Mouse (Mus musculus) mouse embryonic stem cell (cell line): ENCODE data around the gene Arhgef18.

Source experiments
- in situ Hi-C, 2 experiments: fragments of 300-500 bp; cut with MboI; formaldehyde crosslinking; loops; 1 replicate in 1 of 2; 3 replicates in 1 of 2; pipeline ENCODE4 v1.14.3; 2019 to 2020; ENCODE audit warnings: low sequenced_read_pairs in 2 of 2, low pct_unique_long_range_greater_than_20kb in 1 of 2, mixed read lengths in 1 of 2; ENCODE audit not compliant: unreplicated experiment in 1 of 2

The Arhgef18 gene

GRCm38 (mm10) chr8:3492901-3493844, 100.4 kb downstream of the Arhgef18 start, which contains the start of gene Zfp358:
Gene Zfp358 (plus strand): TSS chr8:3493138.
- in situ Hi-C loops: no loop called here

GRCm38 (mm10) chr8:3493845-3494208, 101.0 kb downstream of the Arhgef18 start:
- in situ Hi-C loops: no loop called here

GRCm38 (mm10) chr8:3495578-3496427, 103.0 kb downstream of the Arhgef18 start:
- in situ Hi-C loops: no loop called here

GRCm38 (mm10) chr8:3496428-3496748, 103.6 kb downstream of the Arhgef18 start:
- in situ Hi-C loops: no loop called here

GRCm38 (mm10) chr8:3498583-3498982, 105.8 kb downstream of the Arhgef18 start:
- in situ Hi-C loops: no loop called here

- in situ Hi-C loops: no loop called here
Measured at GRCm38 (mm10) chr8:3499751-3500150, 106.9 kb downstream of the Arhgef18 start.

GRCm38 (mm10) chr8:3500235-3501090, 107.7 kb downstream of the Arhgef18 start, which contains the start of gene Mcoln1:
Gene Mcoln1 (plus strand): TSS chr8:3500457.
- in situ Hi-C loops: no loop called here

GRCm38 (mm10) chr8:3502217-3502616, 109.4 kb downstream of the Arhgef18 start:
- in situ Hi-C loops: no loop called here
